Mouse (Mus musculus) Patski (cell line): ENCODE data around the gene Snrpc. TPM values are rescaled to one million over a fixed set of nuclear protein-coding genes. Genes with fewer than 3 reads are reported as not detected.
A peak's percentile ranks its signal among the peaks of the same experiment; 100 is the strongest.

Source experiments
- ATAC-seq: fragments of 100-300 bp; one replicate; pipeline ENCODE4 v1.8.0; 2021
- CTCF ChIA-PET: fragments of 350-600 bp; sonication (Branson Sonifier 250); formaldehyde crosslinking; loops from one replicate; lab custom pipeline; 2022; ENCODE audit warnings: inconsistent platforms; lab: Charles Lee
- POLR2A ChIA-PET: fragments of 350-600 bp; sonication (Branson Sonifier 250); formaldehyde crosslinking; loops from one replicate; lab custom pipeline; 2022; ENCODE audit warnings: antibody characterized with exemption, inconsistent platforms; lab: Charles Lee
- DNase-seq: peaks from one replicate; pipeline ENCODE4 v3.0.0-alpha.2; 2011; ENCODE audit warnings: low read depth, low spot score
- H3K27me3 ChIP-seq: fragments of 371-371 bp; one replicate; pipeline ENCODE4 v1.5.1; 2021
- CTCF ChIP-seq: fragments of 100-300 bp; IDR thresholded peaks from one replicate; pipeline ENCODE4 v1.5.1; 2021
- in situ Hi-C: fragments of 300-500 bp; cut with MboI; formaldehyde crosslinking; loops from 3 replicates; pipeline ENCODE4 v1.11.1; 2018; ENCODE audit warnings: low pct_unique_long_range_greater_than_20kb, mixed read lengths
- polyA plus RNA-seq: library from polyadenylated mRNA; unstranded; gene quantifications from one replicate; pipeline ENCODE4 v1.2.3, GENCODE M21; 2021

Gene Snrpc
- polyA plus RNA-seq, 1 experiment from 2014 or later, result 84.3 TPM

GRCm38 (mm10) chr17:27827511-27827910, 10.4 kb upstream of the Snrpc start:
- no peak for DNase-seq
- CTCF ChIA-PET, result no interaction called here
- no peak for TF ChIP-seq CTCF
- POLR2A ChIA-PET, result no interaction called here
- in situ Hi-C loops, result no loop called here
- no peak for ATAC-seq
- no peaks in the 10 kb centered on the region for H3K27me3 ChIP-seq

- POLR2A ChIA-PET, result interaction anchor here (0.7 kb wide), 1 partner anchor 78 kb away, joined by 11 read pairs; no protein-coding TSS in a partner anchor
- peaks cover 2% of the 10 kb centered on the region for H3K27me3 ChIP-seq
- no peak for ATAC-seq
- DNase-seq, result no peak
- TF ChIP-seq CTCF, result peak; percentile 67
- CTCF ChIA-PET, result no interaction called here
- in situ Hi-C loops, result no loop called here
Observed at GRCm38 (mm10) chr17:27830411-27830810, 7.5 kb upstream of the Snrpc start.

GRCm38 (mm10) chr17:27839469-27840252, 1.7 kb downstream of the Snrpc start:
- ChIA-PET CTCF (interaction anchor here (1.5 kb wide), 1 partner anchor 9 kb away, joined by 3 read pairs; no protein-coding TSS in a partner anchor), POLR2A (no interaction called here)
- in situ Hi-C loops, result no loop called here
- no peaks in the 10 kb centered on the region for H3K27me3 ChIP-seq
- TF ChIP-seq CTCF, result no peak
- DNase-seq (peak; percentile 80), ATAC-seq (peak; percentile 69)

- ATAC-seq (no peak), DNase-seq (no peak)
- ChIA-PET CTCF (interaction anchor here (1.2 kb wide), 1 partner anchor 9 kb away, joined by 3 read pairs; no protein-coding TSS in a partner anchor), POLR2A (no interaction called here)
- in situ Hi-C loops, result no loop called here
- no peaks in the 10 kb centered on the region for H3K27me3 ChIP-seq
- no peak for TF ChIP-seq CTCF
Observed at GRCm38 (mm10) chr17:27848351-27848750, 10.4 kb downstream of the Snrpc start.

GRCm38 (mm10) chr17:27851076-27851475, 13.1 kb downstream of the Snrpc start:
- no peaks in the 10 kb centered on the region for H3K27me3 ChIP-seq
- ATAC-seq (no peak), DNase-seq (no peak)
- no peak for TF ChIP-seq CTCF
- CTCF ChIA-PET, result interaction anchor here (1.4 kb wide), 1 partner anchor 148 kb away, joined by 3 read pairs; no protein-coding TSS in a partner anchor
- in situ Hi-C loops, result no loop called here
- POLR2A ChIA-PET, result no interaction called here

- H3K27me3 ChIP-seq, result no peaks in the 10 kb centered on the region
- TF ChIP-seq CTCF, result no peak
- ChIA-PET POLR2A (no interaction called here), CTCF (no interaction called here)
- DNase-seq (no peak), ATAC-seq (peak; percentile 65)
- in situ Hi-C loops, result no loop called here
Observed at GRCm38 (mm10) chr17:27856265-27856797, 18.4 kb downstream of the Snrpc start, which contains the start of gene Uhrf1bp1. TSS of gene Uhrf1bp1 (plus strand) at chr17:27856441.

- in situ Hi-C loops, result no loop called here
- no peak for TF ChIP-seq CTCF
- no peaks in the 10 kb centered on the region for H3K27me3 ChIP-seq
- ChIA-PET CTCF (interaction anchor here (0.8 to 0.9 kb wide), 3 partner anchors 25 to 88 kb away, joined by 3 to 4 read pairs (median 3); no protein-coding TSS in a partner anchor), POLR2A (interaction anchor here (0.6 kb wide), 1 partner anchor 14 kb away, joined by 5 read pairs; no protein-coding TSS in a partner anchor)
- ATAC-seq (peak; percentile 42), DNase-seq (no peak)
Observed at GRCm38 (mm10) chr17:27856798-27857648, 19.1 kb downstream of the Snrpc start.

- H3K27me3 ChIP-seq, result no peaks in the 10 kb centered on the region
- ATAC-seq (no peak), DNase-seq (no peak)
- no peak for TF ChIP-seq CTCF
- ChIA-PET POLR2A (interaction anchor here (0.6 to 0.7 kb wide), 2 partner anchors 15 to 920 kb away, joined by 3 to 5 read pairs; no protein-coding TSS in a partner anchor), CTCF (interaction anchor here (0.8 to 0.9 kb wide), 3 partner anchors 24 to 89 kb away, joined by 3 to 4 read pairs (median 3); no protein-coding TSS in a partner anchor)
- in situ Hi-C loops, result no loop called here
Observed at GRCm38 (mm10) chr17:27857649-27858475, 19.9 kb downstream of the Snrpc start.

GRCm38 (mm10) chr17:27859131-27859530, 21.2 kb downstream of the Snrpc start:
- DNase-seq (no peak), ATAC-seq (no peak)
- H3K27me3 ChIP-seq, result no peaks in the 10 kb centered on the region
- ChIA-PET POLR2A (no interaction called here), CTCF (no interaction called here)
- no peak for TF ChIP-seq CTCF
- in situ Hi-C loops, result no loop called here
